Mouse (Mus musculus): ENCODE measurements around the gene Abcb5. TPM values are rescaled to one million over a fixed set of nuclear protein-coding genes. Genes with fewer than 3 reads are reported as not detected.
"Not testable (repeated sequence)": the region's sequence is repeated elsewhere in the genome, so short reads cannot be mapped to it uniquely, and the experiment has no call there.

Abcb5 gene
- total RNA-seq (2021), result not detected

- intact Hi-C loops (cut with DNase I), result no loop called here
- no peak for DNase-seq (ENCODE audit: low spot score in 2 of 2)
Measured at GRCm38 (mm10) chr12:118966321-118966720, at the start of gene Abcb5. TSS of gene Abcb5 (minus strand) at chr12:118966421.

- DNase-seq (ENCODE audit: low spot score in 2 of 2), result no peak
Measured at GRCm38 (mm10) chr12:118999230-118999629, 33.0 kb upstream of the Abcb5 start.

GRCm38 (mm10) chr12:118994328-118995166 is 28.3 kb upstream of the Abcb5 start:
- DNase-seq (ENCODE audit: low spot score in 2 of 2), result no peak
- intact Hi-C loops (cut with DNase I), result loop anchor here (5.0 to 10.0 kb wide), 2 partner anchors 330 to 988 kb away; no protein-coding TSS in a partner anchor

More at GRCm38 (mm10) chr12:118999230-118999629, 33.0 kb upstream of the Abcb5 start:
- intact Hi-C loops (cut with DNase I), result loop anchor here (5.0 to 10.0 kb wide), 2 partner anchors 326 to 983 kb away; no protein-coding TSS in a partner anchor

- peak in 1 of 2 experiments; percentile 6 for DNase-seq (ENCODE audit: low spot score in 2 of 2)
Measured at GRCm38 (mm10) chr12:118984852-118985251, 18.6 kb upstream of the Abcb5 start.

GRCm38 (mm10) chr12:118930386-118931318 is 35.6 kb downstream of the Abcb5 start:
- peak; percentile 16 to 50 for DNase-seq (ENCODE audit: low spot score in 2 of 2)
- intact Hi-C loops (cut with DNase I), result no loop called here

More at GRCm38 (mm10) chr12:118984852-118985251, 18.6 kb upstream of the Abcb5 start:
- intact Hi-C loops (cut with DNase I), result no loop called here

- peak in 1 of 2 experiments; percentile 18 for DNase-seq (ENCODE audit: low spot score in 2 of 2)
- intact Hi-C loops (cut with DNase I), result loop anchor here (5.0 to 10.0 kb wide), 3 partner anchors 398 to 1055 kb away; no protein-coding TSS in a partner anchor
Measured at GRCm38 (mm10) chr12:118926813-118927281, 39.4 kb downstream of the Abcb5 start.

GRCm38 (mm10) chr12:118923874-118924273 is 42.3 kb downstream of the Abcb5 start:
- intact Hi-C loops (cut with DNase I), result loop anchor here (10.0 kb wide), 1 partner anchor 401 kb away; no protein-coding TSS in a partner anchor
- DNase-seq (ENCODE audit: low spot score in 2 of 2), result not testable (repeated sequence)

- no peak for DNase-seq (ENCODE audit: low spot score in 2 of 2)
- intact Hi-C loops (cut with DNase I), result no loop called here
Measured at GRCm38 (mm10) chr12:118917771-118918170, 48.5 kb downstream of the Abcb5 start.

- DNase-seq (ENCODE audit: low spot score in 2 of 2), result no peak
- intact Hi-C loops (cut with DNase I), result no loop called here
Measured at GRCm38 (mm10) chr12:118910360-118910759, 55.9 kb downstream of the Abcb5 start.

- intact Hi-C loops (cut with DNase I), result no loop called here
- DNase-seq (ENCODE audit: low spot score in 2 of 2), result no peak
Measured at GRCm38 (mm10) chr12:118902249-118902648, 64.0 kb downstream of the Abcb5 start.

- intact Hi-C loops (cut with DNase I), result no loop called here
- no peak for DNase-seq (ENCODE audit: low spot score in 2 of 2)
Measured at GRCm38 (mm10) chr12:118887964-118888363, 78.3 kb downstream of the Abcb5 start.

- no peak for DNase-seq (ENCODE audit: low spot score in 2 of 2)
- intact Hi-C loops (cut with DNase I), result no loop called here
Measured at GRCm38 (mm10) chr12:118882790-118883189, 83.4 kb downstream of the Abcb5 start.

GRCm38 (mm10) chr12:118872673-118873072 is 93.5 kb downstream of the Abcb5 start:
- intact Hi-C loops (cut with DNase I), result no loop called here

GRCm38 (mm10) chr12:118856151-118856550 is 110.1 kb downstream of the Abcb5 start:
- intact Hi-C loops (cut with DNase I), result loop anchor here (5.0 to 10.0 kb wide), 2 partner anchors 1049 to 1471 kb away; no protein-coding TSS in a partner anchor
- no peak for DNase-seq (ENCODE audit: low spot score in 2 of 2)

More at GRCm38 (mm10) chr12:118872673-118873072, 93.5 kb downstream of the Abcb5 start:
- DNase-seq (ENCODE audit: low spot score in 2 of 2), result no peak

GRCm38 (mm10) chr12:118854831-118855453 is 111.3 kb downstream of the Abcb5 start:
- intact Hi-C loops (cut with DNase I), result loop anchor here (2.0 to 10.0 kb wide), 5 partner anchors 18 to 1470 kb away; partner anchors contain the start of gene Sp4
- DNase-seq (ENCODE audit: low spot score in 2 of 2), result peak in 1 of 2 experiments; percentile 62

- intact Hi-C loops (cut with DNase I), result loop anchor here (2.0 to 10.0 kb wide), 4 partner anchors 18 to 1470 kb away; partner anchors contain the start of gene Sp4
- DNase-seq (ENCODE audit: low spot score in 2 of 2), result no peak
Measured at GRCm38 (mm10) chr12:118854401-118854800, 111.8 kb downstream of the Abcb5 start.

- intact Hi-C loops (cut with DNase I), result loop anchor here (5.0 to 10.0 kb wide), 3 partner anchors 196 to 1469 kb away; partner anchors contain the start of gene Sp4
- no peak for DNase-seq (ENCODE audit: low spot score in 2 of 2)
Measured at GRCm38 (mm10) chr12:118853331-118853730, 112.9 kb downstream of the Abcb5 start.

- intact Hi-C loops (cut with DNase I), result loop anchor here (5.0 to 10.0 kb wide), 3 partner anchors 194 to 1466 kb away; partner anchors contain the start of gene Sp4
- DNase-seq (ENCODE audit: low spot score in 2 of 2), result no peak
Measured at GRCm38 (mm10) chr12:118850851-118851410, 115.3 kb downstream of the Abcb5 start.

Measured in left cerebral cortex, postnatal 36 days (tissue).